Mouse (Mus musculus) cerebellum, postnatal 14 days (tissue): ENCODE data around the gene Grk4.
A peak's percentile ranks its signal among the peaks of the same experiment; 100 is the strongest.

Experiments used
- DNase-seq, 2 experiments: peaks; one replicate each; pipeline ENCODE4 v3.0.0; 2021; ENCODE audit warnings: mixed read lengths in 2 of 2

Grk4 gene

GRCm38 (mm10) chr5:34659686-34660590, at the start of gene Grk4, which contains the start of gene Nop14:
Gene Grk4, plus strand, starts transcription at chr5:34660379.
Gene Nop14, minus strand, starts transcription at chr5:34660148.
- DNase-seq: peak; percentile 99 to 100

DNA sequence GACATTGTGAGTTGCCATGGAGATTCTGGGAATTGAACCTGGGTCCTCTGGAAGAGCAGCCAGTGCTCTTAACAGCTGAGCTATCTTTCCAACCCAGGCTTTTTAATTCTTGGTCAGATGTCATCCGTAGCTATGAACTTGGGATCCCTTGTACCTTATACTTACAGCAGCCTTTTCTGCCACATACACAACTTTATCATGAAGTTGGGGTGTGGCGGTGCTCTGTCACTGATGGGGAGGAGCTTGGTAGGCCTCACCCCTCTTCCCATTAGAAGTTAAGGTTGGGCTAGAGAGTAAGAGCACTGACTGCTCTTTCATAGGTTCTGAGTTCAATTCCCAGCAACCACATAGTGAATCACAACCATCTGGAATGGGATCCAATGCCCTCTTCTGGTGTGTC, 27.2 kb upstream of the Grk4 start:
- no peak for DNase-seq

DNA sequence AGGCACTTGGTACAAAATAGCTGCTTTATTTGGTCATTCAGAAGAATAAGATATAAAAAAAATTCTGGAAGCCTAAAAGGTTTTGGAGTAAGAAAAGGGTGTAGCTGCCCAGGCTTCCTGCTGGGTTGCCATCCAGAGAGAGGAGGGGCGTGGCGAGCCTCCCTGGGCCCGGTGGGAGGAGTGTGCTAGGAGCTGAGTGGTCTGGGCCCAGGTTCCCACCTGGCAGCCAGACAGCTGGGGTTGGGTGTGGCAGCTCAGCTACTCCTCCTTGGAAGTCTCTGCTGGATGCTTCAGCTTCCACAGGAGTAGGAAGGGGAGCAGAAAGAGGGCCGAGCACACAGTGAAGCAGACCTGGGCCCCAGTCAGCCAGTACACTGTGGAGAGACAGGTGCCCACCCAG, 26.5 kb upstream of the Grk4 start:
- DNase-seq: peak; percentile 21 to 31

- peak; percentile 14 to 21 for DNase-seq
Measured at GRCm38 (mm10) chr5:34634746-34635400, 25.3 kb upstream of the Grk4 start.

DNA sequence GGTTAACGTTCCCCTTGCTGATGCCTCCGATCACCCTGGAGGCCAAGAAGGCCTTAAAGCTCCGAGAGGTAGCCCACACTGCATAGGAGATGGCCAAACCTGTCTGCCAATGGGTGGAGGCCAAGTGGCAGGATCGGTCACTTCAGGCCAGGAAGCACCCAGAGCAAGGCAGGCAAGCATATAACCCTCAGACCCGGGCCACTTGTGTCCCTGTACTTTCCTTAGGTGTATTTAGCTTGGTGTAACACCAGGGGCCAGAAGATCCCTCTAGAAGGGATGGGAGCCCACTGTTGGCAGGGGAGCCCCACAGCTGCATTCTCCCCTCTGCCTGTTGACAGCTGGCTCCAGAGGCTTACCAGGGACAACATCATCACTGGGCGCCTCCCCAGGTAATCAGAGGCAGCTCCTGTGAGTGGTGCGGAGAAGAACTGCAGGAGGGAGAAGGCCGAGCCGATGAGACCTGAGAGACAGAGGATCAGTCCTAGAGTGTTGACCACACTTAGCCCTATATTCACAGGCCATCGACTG, 24.4 kb upstream of the Grk4 start:
- DNase-seq: peak; percentile 27 to 43

DNA sequence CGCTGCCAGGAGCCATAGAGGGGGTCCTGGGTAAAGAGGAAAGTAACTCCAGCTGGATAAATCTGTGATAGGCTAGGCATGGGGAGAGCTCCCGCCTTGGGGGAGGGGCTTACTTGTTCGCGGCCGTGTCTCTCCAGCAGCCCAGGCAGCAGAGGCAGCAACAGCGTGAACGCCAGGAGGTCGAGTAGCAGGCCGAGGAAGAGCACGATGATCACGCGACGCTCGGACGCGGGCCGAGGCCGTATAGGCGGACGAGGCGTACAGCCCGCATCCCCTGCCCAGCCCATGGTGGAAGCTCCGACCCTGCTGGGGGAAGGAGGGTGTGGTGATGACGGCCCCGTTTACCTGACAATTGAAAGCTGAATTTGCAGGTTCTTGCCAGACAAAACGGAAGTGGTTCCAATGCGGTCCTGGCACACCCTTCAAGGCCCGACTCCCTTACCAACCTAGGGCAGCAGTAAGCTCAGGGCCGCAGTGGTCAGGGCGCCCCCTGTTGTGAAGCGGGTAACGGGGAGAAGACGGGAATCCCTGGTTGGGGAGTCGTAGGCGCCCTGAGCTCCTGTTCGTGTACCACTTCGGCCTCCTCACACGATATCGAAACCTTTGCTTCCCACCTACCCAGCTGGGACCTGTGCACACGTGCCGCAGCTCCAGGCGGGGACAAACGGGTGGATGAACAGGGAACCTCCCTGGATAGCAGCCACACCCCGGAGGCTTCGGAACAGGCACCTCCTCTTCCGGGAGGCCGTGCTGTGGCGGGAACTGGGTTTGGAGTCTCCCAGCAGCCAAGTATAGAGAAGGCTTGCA, 23.5 kb upstream of the Grk4 start, which contains the start of gene Mfsd10:
Gene Mfsd10, minus strand, starts transcription at position 732 of the 807 bp plus-strand sequence.
- peak; percentile 84 to 85 for DNase-seq

- no peak for DNase-seq
Measured at GRCm38 (mm10) chr5:34637591-34638156, 22.5 kb upstream of the Grk4 start.

DNA sequence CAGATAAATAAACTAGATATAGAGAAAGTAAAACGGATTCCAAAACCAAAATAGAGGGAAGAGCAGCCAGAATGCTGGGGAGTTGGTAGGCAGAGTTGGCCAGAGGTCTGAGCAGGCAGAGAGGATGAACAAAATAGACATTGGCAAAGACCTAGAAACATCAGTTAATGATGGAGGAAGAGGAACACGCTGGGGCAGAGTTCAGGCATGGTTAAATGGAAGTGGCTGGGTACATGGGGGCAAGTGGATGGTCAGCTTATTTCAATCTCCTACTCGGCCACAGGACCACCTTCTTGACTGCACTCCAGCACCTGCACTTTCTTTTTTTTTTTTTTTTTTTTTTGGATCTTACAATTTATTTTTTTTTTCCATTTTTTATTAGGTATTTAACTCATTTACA, 18.2 kb upstream of the Grk4 start:
- DNase-seq: no peak

GRCm38 (mm10) chr5:34642932-34643331, 17.2 kb upstream of the Grk4 start:
- peak; percentile 69 for DNase-seq

DNA sequence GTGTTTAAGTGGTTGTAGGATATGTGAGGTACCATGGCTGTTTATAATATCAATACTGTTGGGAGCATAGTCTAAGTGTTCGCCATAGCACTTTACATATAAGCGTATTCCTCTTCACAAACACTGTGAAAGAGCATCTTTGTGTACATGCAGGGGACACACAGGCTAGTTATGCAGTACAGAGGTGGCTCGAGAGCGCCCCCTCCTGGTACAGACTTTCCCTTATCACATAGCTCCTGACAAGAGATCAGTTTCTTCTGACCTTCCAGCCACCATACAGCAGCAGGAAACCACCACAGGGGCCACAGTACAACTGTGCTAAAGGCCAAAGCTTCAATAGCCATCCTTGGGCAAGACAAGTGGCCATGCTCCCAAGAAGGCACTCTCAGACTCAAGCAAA, 12.6 kb upstream of the Grk4 start:
- peak; percentile 73 to 83 for DNase-seq

DNA sequence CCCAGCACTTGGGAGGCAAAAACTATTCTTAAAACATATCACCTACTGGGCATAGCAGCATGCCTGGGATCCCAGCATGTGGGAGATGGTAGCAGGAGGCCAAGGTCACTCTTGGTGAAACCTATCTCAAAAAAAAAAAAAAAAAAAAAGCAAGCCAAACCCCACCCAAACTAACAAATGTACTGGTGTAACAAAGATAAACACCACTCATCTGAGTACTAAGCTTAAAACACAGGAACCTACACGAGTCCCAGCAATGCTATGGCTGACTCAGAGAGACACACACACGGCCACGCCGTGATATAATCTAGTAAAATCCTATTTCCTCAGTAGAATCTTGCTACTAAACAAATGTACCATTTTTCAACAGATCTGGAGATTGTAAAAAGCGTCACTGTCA, 7.2 kb upstream of the Grk4 start:
- no peak for DNase-seq

DNA sequence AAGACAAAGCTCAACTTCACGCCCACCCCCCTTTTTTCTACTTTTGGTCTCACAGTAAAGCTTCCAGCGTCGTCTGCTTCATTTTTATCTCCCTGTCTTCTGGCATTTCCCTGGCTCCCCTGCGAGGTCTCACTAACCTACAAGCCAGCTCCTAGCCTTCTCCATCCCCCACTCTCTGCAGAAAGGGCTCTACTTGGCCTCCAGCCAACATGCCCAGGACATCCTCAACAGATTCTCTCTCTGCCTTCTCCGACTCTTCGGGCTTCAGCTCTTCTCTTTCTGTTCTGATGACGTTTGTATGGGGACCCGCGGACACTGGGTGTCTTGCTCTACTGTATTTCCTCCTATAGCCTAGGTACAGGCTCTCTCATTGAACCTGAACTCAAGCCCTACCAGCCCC, 5.3 kb upstream of the Grk4 start:
- peak in 1 of 2 experiments; percentile 39 for DNase-seq

GRCm38 (mm10) chr5:34657556-34657955, 2.6 kb upstream of the Grk4 start:
- DNase-seq: no peak

DNA sequence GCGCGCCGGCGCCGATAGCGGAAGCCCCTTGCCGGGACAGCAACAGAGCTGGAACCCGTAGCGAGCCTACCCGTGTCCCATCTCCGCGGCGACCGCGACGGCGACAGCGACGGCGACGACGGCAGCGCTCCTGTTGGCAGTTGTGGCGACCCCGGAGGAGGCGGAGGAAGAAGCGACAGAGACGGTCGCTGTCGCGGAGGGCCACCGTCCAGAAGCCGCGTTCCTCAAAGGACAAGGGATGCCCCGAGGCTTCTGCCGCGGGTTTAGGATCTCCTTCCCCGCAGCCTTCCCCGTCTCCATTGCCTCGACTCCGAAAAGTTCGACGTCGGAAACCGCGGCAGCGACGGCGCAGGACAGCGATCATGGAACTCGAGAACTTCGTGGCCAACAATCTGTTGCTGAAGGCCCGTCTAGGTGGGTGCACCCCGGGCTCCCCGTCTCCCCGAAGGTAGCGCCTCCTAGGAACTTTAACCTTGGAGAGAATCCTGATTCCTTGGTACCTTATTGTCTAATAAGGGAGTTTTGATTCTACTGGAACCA, 482 bp downstream of the Grk4 start:
- no peak for DNase-seq

DNA sequence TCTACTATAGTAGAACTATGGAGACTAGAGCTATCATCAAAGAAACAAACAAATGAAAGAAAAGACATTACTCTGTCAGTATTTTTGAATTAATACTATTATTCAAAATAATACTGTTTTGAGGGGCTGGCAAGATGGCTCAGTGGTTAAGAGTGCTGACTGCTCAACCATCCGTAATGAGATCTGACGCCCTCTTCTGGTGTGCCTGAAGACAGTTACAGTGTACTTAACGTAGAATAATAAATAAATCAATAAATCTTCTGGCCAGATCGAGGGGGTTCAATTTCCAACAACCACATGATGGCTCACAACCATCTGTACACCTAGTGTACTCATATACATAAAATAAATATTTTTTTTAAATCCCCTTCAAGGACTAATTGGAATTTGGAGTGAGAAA, 1.7 kb downstream of the Grk4 start:
- DNase-seq: no peak

DNA sequence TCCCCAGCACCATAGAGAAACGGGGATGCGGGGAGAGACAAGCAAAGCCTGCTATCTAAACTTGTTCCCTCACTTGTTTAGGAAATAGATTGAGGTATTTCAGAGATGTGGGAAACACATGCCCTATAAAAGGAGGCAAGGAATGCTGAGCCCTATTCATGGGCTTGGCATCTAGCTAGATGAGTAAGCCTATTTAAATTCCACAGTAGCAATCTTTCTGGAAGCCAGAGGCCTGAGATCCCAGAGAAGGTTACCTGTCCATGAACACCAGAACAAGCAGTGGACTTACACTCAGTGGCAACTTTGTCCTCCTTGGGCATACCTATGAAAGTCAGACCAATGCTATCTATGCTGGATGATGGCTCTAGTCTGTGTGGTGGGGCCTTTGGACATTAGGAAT, 3.1 kb downstream of the Grk4 start:
- DNase-seq: no peak

- no peak for DNase-seq
Measured at GRCm38 (mm10) chr5:34669493-34669892, 9.3 kb downstream of the Grk4 start.

DNA sequence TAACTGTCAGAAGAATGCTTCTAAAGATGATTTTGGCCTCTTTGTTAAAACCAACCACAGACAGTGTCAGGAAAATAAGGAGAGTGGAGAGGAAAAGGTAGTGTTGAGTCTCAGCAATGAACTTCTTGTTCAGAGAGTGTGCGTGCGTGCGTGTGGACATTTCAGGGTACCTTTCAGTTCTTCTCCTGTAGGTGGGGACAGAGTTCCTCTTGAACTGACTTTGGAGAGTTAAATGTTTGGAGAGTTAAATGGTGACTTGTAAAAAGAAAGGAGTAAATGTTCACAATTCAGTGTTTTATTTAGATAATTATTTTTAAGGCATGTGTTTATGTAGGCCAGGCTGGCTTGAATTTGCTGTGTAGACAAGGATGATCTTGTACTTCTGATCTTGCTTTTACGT, 10.1 kb downstream of the Grk4 start:
- no peak for DNase-seq

DNA sequence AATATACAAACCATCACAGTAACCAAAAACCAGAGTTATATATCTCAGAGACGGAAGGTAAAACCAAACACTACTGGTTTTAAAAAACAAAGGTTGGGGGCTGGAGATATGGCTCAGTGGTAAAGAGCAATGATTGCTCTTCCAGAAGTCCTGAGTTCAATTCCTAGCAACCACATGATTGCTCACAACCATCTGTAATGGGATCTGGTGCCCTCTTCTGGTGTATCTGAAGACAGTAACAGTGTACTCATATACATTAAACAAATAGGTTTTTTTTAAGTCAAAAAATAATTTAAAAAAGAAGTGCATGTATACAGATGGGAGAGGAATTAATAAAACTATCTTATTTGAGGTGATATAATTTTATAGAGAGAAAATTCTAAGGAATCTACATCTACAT, 29.7 kb downstream of the Grk4 start:
- no peak for DNase-seq

DNA sequence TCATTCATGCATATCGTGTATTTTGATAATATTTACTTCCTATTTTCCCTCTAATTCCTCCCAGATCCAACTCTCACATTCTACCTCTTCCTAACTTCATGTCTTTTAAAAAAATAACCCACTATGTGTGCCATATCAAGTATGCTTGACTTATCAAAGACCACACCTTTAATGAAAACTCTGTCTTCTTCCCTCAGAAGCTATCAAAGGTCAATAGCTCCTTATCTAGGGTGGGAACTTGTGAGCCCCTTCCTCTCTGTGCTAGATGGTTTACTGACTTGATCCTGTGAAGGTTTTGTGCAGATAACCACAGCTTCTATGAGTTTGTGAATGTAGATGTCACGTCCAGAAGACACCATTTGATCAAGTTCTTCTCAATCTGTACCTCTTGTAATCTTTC, 32.6 kb downstream of the Grk4 start:
- DNase-seq: no peak

GRCm38 (mm10) chr5:34695521-34695920, 35.3 kb downstream of the Grk4 start:
- no peak for DNase-seq

GRCm38 (mm10) chr5:34708436-34708835, 48.3 kb downstream of the Grk4 start:
- no peak for DNase-seq
